In genomic region chr2:73983166-73983565, GRCm38 (mm10) we compare ENCODE assay signal across 3 mouse cellular contexts.
"Had no signal": no experiment of that assay in that cellular context is flagged by ENCODE, and none has a peak within 500 bp of the region (broad histone marks: within the 10 kb centered on the region; RNA-seq: fewer than 3 reads in every experiment).

No protein-coding gene starts in this region.

- DNase-seq: lung, postnatal 14 days; right cerebral cortex, postnatal 14 days; thymus, postnatal 36 days had no signal
